Mouse (Mus musculus): ENCODE results near the gene Gm21885. TPM values are rescaled to one million over a fixed set of nuclear protein-coding genes. Genes with fewer than 3 reads are reported as not detected.

Gm21885 gene
- not detected for total RNA-seq (2023)

DNA sequence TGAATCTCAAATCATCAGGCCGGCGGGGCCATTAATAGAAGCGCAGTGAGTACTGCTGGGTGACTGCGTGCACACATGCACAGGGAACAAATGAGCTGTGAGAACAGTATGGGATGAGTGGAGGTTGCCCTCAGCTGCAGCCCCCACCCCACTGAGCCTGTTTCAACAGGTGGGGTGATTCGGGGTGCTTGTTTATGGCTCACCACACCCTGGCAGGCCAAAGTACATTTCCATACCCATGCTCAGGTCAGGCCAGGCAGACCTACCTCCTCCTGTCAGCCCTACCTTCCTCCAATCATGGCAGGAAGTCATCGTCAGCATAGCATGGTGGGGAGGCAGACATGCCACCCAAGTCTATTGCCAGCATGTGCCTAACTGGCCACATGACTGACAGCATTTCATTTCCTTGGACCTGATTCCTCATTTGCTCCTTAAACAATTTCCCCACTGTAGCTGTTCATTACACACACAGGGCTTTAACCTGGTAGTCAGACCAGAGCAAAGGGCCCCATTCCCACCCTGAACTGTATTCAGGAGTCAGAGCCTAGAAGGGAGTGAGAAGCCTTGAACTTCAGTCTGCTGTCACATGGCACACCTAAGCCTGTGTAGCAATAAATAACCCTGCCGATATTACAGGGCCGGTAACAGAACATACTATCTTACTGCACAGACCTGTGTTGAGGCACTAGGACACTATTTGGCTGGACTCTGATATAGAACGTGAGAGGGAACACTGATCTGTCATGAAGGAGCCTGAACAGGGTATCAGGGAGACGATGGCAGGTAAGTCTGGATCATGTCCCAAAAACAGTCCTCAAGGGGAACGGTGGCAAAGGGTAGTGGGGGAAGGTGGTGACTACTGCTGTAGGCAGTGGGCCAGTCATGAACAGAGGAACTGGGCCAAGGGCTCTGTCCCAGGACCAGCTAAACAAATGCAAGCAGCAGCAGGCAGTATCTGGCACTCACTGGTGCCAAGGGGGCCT, at the start of gene Gm21885:
Gene Gm21885, plus strand, starts transcription at position 675 of the 983 bp plus-strand sequence.

DNA sequence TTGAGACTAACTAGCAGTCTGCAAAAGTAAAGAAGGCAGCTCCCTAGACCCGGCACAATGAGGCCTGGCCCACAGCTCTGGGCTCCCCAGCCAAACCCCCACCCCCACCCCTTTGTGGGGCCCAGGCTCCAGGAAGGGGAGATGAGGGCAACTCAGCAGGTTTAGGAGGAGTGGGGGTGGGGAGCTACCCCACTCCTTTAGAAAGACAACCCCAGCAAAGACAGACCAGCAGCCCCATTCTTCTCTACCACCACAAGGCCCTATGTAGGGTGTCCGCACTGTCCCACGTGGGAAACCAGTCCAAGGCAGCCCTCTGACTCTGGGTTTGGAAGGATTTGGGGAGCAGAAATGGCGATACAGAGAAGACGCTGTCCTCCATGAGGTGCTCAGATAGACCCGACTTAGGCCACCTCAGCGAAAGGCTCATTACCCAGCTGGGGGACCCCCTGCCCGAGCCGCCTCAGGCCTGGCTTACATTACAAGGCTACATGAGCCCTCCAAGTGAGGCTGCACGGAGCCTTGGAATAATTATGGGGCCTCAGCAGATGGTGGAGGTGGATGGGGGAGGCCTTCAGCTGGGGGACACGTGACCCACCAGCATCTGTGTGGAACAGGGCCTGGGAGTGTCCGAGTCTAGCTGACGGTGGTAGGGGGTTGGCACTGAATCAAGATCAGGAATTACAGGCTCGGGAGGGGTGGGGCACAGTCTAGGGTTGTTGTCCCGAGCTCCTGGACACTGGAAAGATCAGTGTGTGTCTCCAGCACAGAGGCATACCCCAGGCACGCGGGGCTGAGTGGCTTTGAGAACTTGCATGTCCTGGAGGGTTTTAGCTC, 35.5 kb upstream of the Gm21885 start, which contains the start of gene Wfikkn2:
Gene Wfikkn2, minus strand, starts transcription at position 51 of the 834 bp plus-strand sequence.

GRCm38 (mm10) chr11:94321931-94322400, 40.3 kb downstream of the Gm21885 start, which contains the start of gene Luc7l3:
TSS of gene Luc7l3 (minus strand) at chr11:94321988.

GRCm38 (mm10) chr11:94327693-94328643, 46.3 kb downstream of the Gm21885 start, which contains the start of gene Ankrd40:
TSS of gene Ankrd40 (plus strand) at chr11:94328001.

Other genes starting within 250 kb of the Gm21885 start
- gene Tob1, start 70.4 kb upstream of the Gm21885 start, total RNA-seq (2023): 96.1 TPM
- gene Wfikkn2, start 35.9 kb upstream of the Gm21885 start, total RNA-seq (2023): 2.7 TPM
- 134 TPM for gene Luc7l3, start 40.1 kb downstream of the Gm21885 start, total RNA-seq (2023)
- gene Ankrd40, start 46.1 kb downstream of the Gm21885 start, total RNA-seq (2023): 53.2 TPM
- 2.8 TPM for gene Abcc3, start 111.1 kb downstream of the Gm21885 start, total RNA-seq (2023)
- not detected for gene Cacna1g, start 192.3 kb downstream of the Gm21885 start, total RNA-seq (2023)
- gene Spata20, start 204.3 kb downstream of the Gm21885 start, total RNA-seq (2023): not detected
- gene Epn3, start 218.1 kb downstream of the Gm21885 start, total RNA-seq (2023): not detected
- not detected for gene Mycbpap, start 239.9 kb downstream of the Gm21885 start, total RNA-seq (2023)

All from CD4-positive naive resting alpha-beta T cell, adult 76 days (primary cell).